Mouse (Mus musculus): Measurements from ENCODE around the gene Rnf185. TPM values are rescaled to one million over a fixed set of nuclear protein-coding genes. Genes with fewer than 3 reads are reported as not detected.

Gene Rnf185
- polyA plus RNA-seq, 1 experiment from 2014 or later, result 43.0 TPM

DNA sequence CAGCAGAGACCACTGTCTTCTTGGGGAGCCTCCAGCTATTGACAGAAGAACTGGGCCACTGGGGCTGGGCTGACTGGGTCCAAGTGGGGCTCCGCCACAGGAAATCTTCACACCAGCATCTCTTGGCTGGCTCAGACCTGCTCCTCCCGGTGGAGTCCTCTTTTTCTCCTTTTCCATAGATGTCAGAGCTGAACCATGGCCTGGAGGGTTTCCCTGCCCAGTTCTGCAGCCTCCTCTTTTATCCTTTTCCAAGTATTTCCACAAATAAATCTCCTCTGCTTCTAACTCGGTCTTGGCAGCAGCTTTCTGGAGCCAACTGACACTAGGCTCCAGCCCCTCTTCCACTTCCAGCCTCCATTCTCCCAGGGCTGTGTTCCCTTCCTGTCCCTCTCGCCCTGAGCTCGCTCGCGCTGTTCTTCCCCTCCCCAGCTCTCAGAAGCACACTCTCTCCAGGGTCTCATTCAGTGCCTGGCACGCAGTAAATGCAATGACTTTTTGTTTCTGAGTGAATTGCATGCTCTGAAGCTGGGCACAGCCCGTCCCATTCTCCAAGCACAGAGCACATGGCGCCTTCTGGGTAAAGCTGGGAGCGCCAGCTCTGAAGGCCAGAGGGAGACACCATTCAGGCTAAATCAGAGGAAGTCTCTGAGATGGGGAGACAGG lies 31.9 kb upstream of the Rnf185 start:
- H3K27me3 ChIP-seq (replicated peaks; ENCODE audit: control insufficient read depth, insufficient read depth, low read length), result no peaks in the 10 kb centered on the region
- 39% methylated on average over 11 of the region's 11 CpGs for WGBS
- peak overlapping the region; percentile 72 for H3K27ac ChIP-seq (ENCODE audit: low read depth, low read length)
- H3K4me1 ChIP-seq (ENCODE audit: control insufficient read depth, insufficient read depth, low read depth, low read length), result no peaks in the 10 kb centered on the region; the same call in 1 of the 2 replicates
- no peaks in the 10 kb centered on the region for H3K36me3 ChIP-seq (ENCODE audit: control insufficient read depth, insufficient read depth, low read length)
- H3K4me2 ChIP-seq (ENCODE audit: low read length), result no peak overlapping the region
- no peak overlapping the region for H3K9ac ChIP-seq (ENCODE audit: low read depth, low read length)
- H3K9me3 ChIP-seq (ENCODE audit: control insufficient read depth, low read length), result no peaks in the 10 kb centered on the region
- no peak overlapping the region for H3K4me3 ChIP-seq (ENCODE audit: low read length)
- ATAC-seq, result peak; percentile 95

GRCm38 (mm10) chr11:3475489-3475888 lies 23.3 kb upstream of the Rnf185 start:
- Histone ChIP-seq H3K4me1 (ENCODE audit: control insufficient read depth, insufficient read depth, low read depth, low read length) (no peaks in the 10 kb centered on the region), H3K9ac (ENCODE audit: low read depth, low read length) (no peak overlapping the region), H3K27me3 (replicated peaks; ENCODE audit: control insufficient read depth, insufficient read depth, low read length) (no peaks in the 10 kb centered on the region), H3K27ac (ENCODE audit: low read depth, low read length) (no peak overlapping the region), H3K4me3 (ENCODE audit: low read length) (no peak overlapping the region), H3K36me3 (ENCODE audit: control insufficient read depth, insufficient read depth, low read length) (no peaks in the 10 kb centered on the region), H3K4me2 (ENCODE audit: low read length) (no peak overlapping the region), H3K9me3 (ENCODE audit: control insufficient read depth, low read length) (no peaks in the 10 kb centered on the region)
- no peak for ATAC-seq

GRCm38 (mm10) chr11:3474480-3475115 lies 22.4 kb upstream of the Rnf185 start:
- Histone ChIP-seq H3K27me3 (replicated peaks; ENCODE audit: control insufficient read depth, insufficient read depth, low read length) (no peaks in the 10 kb centered on the region), H3K4me3 (ENCODE audit: low read length) (no peak overlapping the region), H3K4me2 (ENCODE audit: low read length) (no peak overlapping the region), H3K4me1 (ENCODE audit: control insufficient read depth, insufficient read depth, low read depth, low read length) (no peaks in the 10 kb centered on the region), H3K36me3 (ENCODE audit: control insufficient read depth, insufficient read depth, low read length) (no peaks in the 10 kb centered on the region), H3K9ac (ENCODE audit: low read depth, low read length) (no peak overlapping the region), H3K27ac (ENCODE audit: low read depth, low read length) (no peak overlapping the region), H3K9me3 (ENCODE audit: control insufficient read depth, low read length) (no peaks in the 10 kb centered on the region)
- no peak for ATAC-seq
- 85% methylated on average over 7 of the region's 7 CpGs for WGBS

DNA sequence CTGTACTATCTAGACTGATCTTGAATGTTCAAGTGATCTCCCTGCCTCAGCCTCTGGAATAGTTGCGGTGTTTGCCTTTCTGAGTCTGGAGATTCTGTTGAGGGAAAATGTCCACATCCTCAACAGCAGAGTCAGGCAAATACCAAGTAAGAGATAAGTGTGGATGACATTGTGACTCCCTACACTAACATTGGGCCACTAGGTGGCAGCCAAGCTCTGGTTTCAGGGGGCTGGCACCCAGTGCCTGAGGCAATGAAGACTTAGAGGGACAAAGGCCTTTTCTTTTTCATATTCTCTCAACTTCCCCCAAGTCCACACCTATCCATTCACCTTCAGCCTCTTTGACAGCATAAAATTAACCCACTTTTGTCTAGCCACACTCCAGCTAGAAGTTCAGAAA lies 20.3 kb upstream of the Rnf185 start:
- Histone ChIP-seq H3K36me3 (ENCODE audit: control insufficient read depth, insufficient read depth, low read length) (no peaks in the 10 kb centered on the region), H3K4me3 (ENCODE audit: low read length) (no peak overlapping the region), H3K4me1 (ENCODE audit: control insufficient read depth, insufficient read depth, low read depth, low read length) (no peaks in the 10 kb centered on the region), H3K27ac (ENCODE audit: low read depth, low read length) (no peak overlapping the region), H3K4me2 (ENCODE audit: low read length) (no peak overlapping the region), H3K9me3 (ENCODE audit: control insufficient read depth, low read length) (no peaks in the 10 kb centered on the region), H3K27me3 (replicated peaks; ENCODE audit: control insufficient read depth, insufficient read depth, low read length) (no peaks in the 10 kb centered on the region), H3K9ac (ENCODE audit: low read depth, low read length) (no peak overlapping the region)
- 29% methylated on average over 1 of the region's 1 CpGs for WGBS
- ATAC-seq, result peak; percentile 80

- Histone ChIP-seq H3K9ac (ENCODE audit: low read depth, low read length) (no peak overlapping the region), H3K27me3 (replicated peaks; ENCODE audit: control insufficient read depth, insufficient read depth, low read length) (no peaks in the 10 kb centered on the region), H3K4me2 (ENCODE audit: low read length) (no peak overlapping the region), H3K4me3 (ENCODE audit: low read length) (no peak overlapping the region), H3K4me1 (ENCODE audit: control insufficient read depth, insufficient read depth, low read depth, low read length) (no peaks in the 10 kb centered on the region), H3K27ac (ENCODE audit: low read depth, low read length) (no peak overlapping the region), H3K36me3 (ENCODE audit: control insufficient read depth, insufficient read depth, low read length) (no peaks in the 10 kb centered on the region), H3K9me3 (ENCODE audit: control insufficient read depth, low read length) (no peaks in the 10 kb centered on the region)
- 25% methylated on average over 11 of the region's 11 CpGs for WGBS
- no peak for ATAC-seq
Observed at GRCm38 (mm10) chr11:3471448-3471850, 19.3 kb upstream of the Rnf185 start.

- Histone ChIP-seq H3K4me2 (ENCODE audit: low read length) (no peak overlapping the region), H3K9me3 (ENCODE audit: control insufficient read depth, low read length) (peaks cover 4% of the 10 kb centered on the region; the same call in 1 of the 2 replicates), H3K4me1 (ENCODE audit: control insufficient read depth, insufficient read depth, low read depth, low read length) (no peaks in the 10 kb centered on the region), H3K27me3 (replicated peaks; ENCODE audit: control insufficient read depth, insufficient read depth, low read length) (no peaks in the 10 kb centered on the region), H3K9ac (ENCODE audit: low read depth, low read length) (no peak overlapping the region), H3K36me3 (ENCODE audit: control insufficient read depth, insufficient read depth, low read length) (no peaks in the 10 kb centered on the region), H3K4me3 (ENCODE audit: low read length) (no peak overlapping the region), H3K27ac (ENCODE audit: low read depth, low read length) (no peak overlapping the region)
- ATAC-seq, result no peak
- WGBS, result 93% methylated on average over 1 of the region's 1 CpGs
Observed at GRCm38 (mm10) chr11:3462846-3463245, 10.7 kb upstream of the Rnf185 start.

DNA sequence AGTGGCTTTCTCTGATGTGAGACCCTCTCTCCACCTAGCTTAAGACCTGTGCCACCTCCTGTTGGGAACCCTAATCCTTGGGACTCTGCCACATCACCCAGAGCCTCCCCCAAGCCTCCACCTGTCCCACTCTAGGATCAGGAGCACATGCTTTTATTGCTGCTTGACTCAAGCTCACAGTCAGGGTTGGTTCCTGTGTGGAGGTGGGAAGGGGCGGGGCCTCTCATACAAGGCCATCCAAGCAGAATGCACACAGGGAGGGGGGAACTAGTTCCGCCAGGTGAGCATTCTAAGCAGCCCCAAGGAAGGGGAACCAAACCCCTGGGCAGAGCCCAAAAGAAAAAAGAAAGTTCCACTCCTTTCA lies 6.9 kb upstream of the Rnf185 start:
- H3K36me3 ChIP-seq (ENCODE audit: control insufficient read depth, insufficient read depth, low read length), result no peaks in the 10 kb centered on the region
- whole genome bisulfite sequencing, result 84% methylated on average over 2 of the region's 2 CpGs
- no peak overlapping the region for H3K9ac ChIP-seq (ENCODE audit: low read depth, low read length)
- H3K27ac ChIP-seq (ENCODE audit: low read depth, low read length), result no peak overlapping the region
- no peak overlapping the region for H3K4me2 ChIP-seq (ENCODE audit: low read length)
- no peaks in the 10 kb centered on the region for H3K4me1 ChIP-seq (ENCODE audit: control insufficient read depth, insufficient read depth, low read depth, low read length)
- H3K9me3 ChIP-seq (ENCODE audit: control insufficient read depth, low read length), result no peaks in the 10 kb centered on the region; the same call in 1 of the 2 replicates
- no peak overlapping the region for H3K4me3 ChIP-seq (ENCODE audit: low read length)
- ATAC-seq, result no peak
- no peaks in the 10 kb centered on the region for H3K27me3 ChIP-seq (replicated peaks; ENCODE audit: control insufficient read depth, insufficient read depth, low read length)

- H3K27me3 ChIP-seq (replicated peaks; ENCODE audit: control insufficient read depth, insufficient read depth, low read length), result no peaks in the 10 kb centered on the region
- no peaks in the 10 kb centered on the region for H3K4me1 ChIP-seq (ENCODE audit: control insufficient read depth, insufficient read depth, low read depth, low read length)
- H3K9me3 ChIP-seq (ENCODE audit: control insufficient read depth, low read length), result no peaks in the 10 kb centered on the region
- WGBS, result 80% methylated on average over 9 of the region's 13 CpGs
- no peaks in the 10 kb centered on the region for H3K36me3 ChIP-seq (ENCODE audit: control insufficient read depth, insufficient read depth, low read length)
- ATAC-seq, result no peak
- H3K4me2 ChIP-seq (ENCODE audit: low read length), result no peak overlapping the region
- no peak overlapping the region for H3K4me3 ChIP-seq (ENCODE audit: low read length)
- no peak overlapping the region for H3K27ac ChIP-seq (ENCODE audit: low read depth, low read length)
- H3K9ac ChIP-seq (ENCODE audit: low read depth, low read length), result no peak overlapping the region
Observed at GRCm38 (mm10) chr11:3458428-3459104, 6.4 kb upstream of the Rnf185 start.

DNA sequence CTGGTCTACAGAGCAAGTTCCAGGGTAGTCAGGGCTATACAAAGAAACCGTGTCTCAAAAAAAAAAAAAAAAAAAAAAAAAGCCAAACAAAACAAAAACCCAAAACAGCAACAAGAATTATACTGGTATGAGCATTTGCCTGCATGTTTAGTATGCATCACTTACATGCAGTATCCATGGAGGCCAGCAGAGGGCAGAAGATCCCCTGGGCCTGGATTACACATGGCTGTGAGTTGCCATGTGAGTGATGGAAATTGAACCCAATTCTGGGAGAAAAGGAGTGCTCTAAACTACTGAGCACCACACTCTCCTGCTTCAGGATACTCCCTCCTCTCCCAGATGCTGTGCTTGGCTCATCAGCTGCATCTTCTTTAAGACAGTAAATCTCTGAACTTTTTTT lies 4.2 kb upstream of the Rnf185 start:
- H3K9me3 ChIP-seq (ENCODE audit: control insufficient read depth, low read length), result no peaks in the 10 kb centered on the region
- no peaks in the 10 kb centered on the region for H3K36me3 ChIP-seq (ENCODE audit: control insufficient read depth, insufficient read depth, low read length)
- no peak overlapping the region for H3K27ac ChIP-seq (ENCODE audit: low read depth, low read length)
- no peak overlapping the region for H3K9ac ChIP-seq (ENCODE audit: low read depth, low read length)
- no peak overlapping the region for H3K4me3 ChIP-seq (ENCODE audit: low read length)
- H3K4me1 ChIP-seq (ENCODE audit: control insufficient read depth, insufficient read depth, low read depth, low read length), result peaks cover 4% of the 10 kb centered on the region
- H3K4me2 ChIP-seq (ENCODE audit: low read length), result no peak overlapping the region
- 16% methylated on average over 1 of the region's 1 CpGs for WGBS
- ATAC-seq, result no peak
- H3K27me3 ChIP-seq (replicated peaks; ENCODE audit: control insufficient read depth, insufficient read depth, low read length), result no peaks in the 10 kb centered on the region
